In the genomic region with DNA sequence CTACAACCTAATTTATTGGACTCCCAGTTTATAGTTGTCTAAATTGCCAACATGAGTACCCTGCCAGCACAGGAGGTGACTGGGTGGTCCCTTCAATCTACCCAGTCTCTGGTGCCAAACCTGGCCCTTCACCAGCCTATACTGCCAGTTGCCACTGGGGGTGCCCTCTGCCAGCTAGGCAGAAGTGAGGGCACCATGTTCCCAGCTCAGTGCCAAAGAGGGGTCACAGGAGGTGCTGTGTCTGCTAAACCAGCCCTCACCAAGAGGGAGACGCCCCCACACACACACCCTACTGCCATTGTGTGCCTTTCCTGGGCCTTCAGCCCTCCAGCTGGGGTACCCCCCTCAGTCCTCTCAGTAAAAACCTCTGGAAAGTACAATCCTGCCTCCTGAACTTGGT, we compare ENCODE assay signal across 1 mouse cellular context.
TF ChIP-seq lines count a peak whose summit lies in the region.

No protein-coding gene starts in this region.

TF ChIP-seq in MEL, 35 proteins besides CTCF, POLR2A, EP300 and RAD21:
- no peak for TF ChIP-seq MYB (IDR thresholded peaks at IDR 0.05; ENCODE audit: low read depth, low read length)
- no peak for TF ChIP-seq ZC3H11A (IDR thresholded peaks at IDR 0.05; ENCODE audit: low read depth, low read length)
